Mouse (Mus musculus) urinary bladder, adult 18-20 months (tissue): ENCODE results near the gene Sec22c.

Experiments used
- DNase-seq, 2 experiments: peaks; one replicate each; pipeline ENCODE4 v3.0.0; 2022; ENCODE audit warnings: low spot score in 2 of 2, mixed read lengths in 2 of 2

Sec22c gene

DNA sequence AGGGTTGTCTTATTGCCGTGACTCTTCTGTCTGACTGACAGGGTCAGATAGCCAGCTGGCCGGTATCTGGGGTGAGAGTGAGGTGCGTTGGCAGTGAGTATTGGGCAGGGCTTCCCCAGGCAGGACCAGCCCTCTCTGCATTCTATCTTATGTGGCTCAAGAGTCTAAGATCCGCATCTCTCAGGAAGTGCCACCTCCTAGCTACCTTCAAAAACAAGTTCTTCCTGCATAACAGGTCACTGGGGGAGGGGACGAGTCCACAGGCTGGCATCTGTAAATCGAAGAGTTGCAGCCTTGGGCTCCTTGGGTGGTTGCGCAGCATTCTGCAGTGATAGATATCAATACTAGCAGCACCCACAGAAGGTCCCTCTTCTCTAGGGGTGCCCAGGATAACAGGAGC lies 58.3 kb downstream of the Sec22c start:
- peak in 1 of 2 experiments; percentile 56 for DNase-seq

DNA sequence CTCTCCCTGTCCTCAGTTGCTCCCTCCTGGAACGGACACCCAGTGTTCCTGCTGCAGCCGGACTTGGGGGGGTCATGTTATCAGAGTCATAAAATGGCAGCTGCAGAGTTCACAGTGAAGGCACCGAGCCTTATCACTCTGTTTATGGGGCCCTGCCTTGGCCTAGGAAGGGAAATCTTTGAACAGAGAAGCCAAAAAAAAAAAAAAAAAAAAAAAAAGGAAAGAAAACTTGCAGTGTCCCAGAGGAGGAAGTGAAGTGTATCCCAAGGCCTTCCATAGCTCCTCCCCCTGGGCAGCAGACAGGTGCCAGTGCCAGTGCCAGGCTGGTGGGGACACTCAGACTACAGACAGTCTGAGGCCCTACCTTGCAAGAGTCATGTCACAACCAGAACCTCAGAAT lies 60.4 kb downstream of the Sec22c start:
- no peak for DNase-seq

DNA sequence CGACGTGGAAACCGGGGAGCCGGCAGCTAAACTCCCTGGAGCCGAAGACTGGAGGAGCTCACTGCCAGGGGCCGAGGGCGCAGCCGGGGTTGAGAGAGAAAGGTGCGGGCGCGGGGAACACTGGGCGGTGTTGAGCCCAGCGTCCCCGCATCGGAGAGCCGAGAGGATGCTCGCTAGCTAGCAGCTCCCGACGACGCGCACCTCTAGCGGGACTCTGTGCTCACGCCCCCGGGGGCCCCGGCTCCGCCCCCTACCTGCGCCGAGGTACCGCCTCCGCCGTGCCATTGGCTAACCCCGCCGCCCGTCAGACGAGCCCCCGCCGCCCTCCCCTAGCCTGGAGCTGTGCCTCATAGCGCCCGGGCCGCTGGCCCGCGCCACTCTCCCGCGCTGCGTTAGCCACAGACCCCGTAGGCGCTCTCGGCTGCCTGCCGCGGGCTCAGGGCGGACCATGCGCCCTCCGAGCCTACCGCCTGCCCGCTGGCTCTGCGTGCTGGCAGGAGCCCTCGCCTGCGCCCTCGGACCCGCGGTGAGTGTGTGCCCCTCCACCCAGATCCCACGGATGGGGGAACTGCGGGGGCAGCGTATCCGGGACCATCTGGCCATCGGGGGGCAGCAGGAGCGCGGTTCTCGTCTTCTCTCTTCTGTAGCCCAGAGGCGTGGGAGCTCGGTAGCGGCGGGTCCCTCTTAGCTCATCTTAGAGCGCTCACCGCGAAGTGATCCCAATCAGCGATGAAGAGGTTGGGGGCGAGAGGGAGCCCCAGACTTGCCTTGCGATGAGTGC lies 62.7 kb downstream of the Sec22c start, which contains the start of gene Vipr1:
TSS of gene Vipr1 (plus strand) at position 316 of the 781 bp plus-strand sequence.
- DNase-seq: peak; percentile 70 to 82

DNA sequence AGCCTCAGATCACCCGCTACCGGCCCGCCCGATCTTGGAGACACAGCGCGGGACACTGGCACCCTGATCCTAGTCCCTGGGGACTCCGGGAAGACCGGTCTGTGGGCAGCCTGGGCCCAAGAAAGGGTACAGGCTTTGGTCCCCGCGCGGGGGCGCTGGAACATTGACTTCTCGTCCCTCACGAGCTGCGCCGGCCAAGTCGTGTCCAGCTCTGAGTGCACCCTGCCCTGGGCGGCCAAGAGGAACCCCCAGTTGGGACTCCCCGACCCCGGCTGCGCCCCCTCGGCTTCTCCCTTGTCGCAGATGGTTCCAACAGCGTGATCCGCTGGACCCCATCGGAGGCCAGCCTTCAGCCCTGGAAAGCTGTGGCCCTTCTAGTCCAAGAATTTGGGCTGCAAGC lies 63.3 kb downstream of the Sec22c start, which contains the start of gene Lyzl4:
TSS of gene Lyzl4 (minus strand) at position 96 of the 400 bp plus-strand sequence.
- DNase-seq: peak; percentile 72 to 90

DNA sequence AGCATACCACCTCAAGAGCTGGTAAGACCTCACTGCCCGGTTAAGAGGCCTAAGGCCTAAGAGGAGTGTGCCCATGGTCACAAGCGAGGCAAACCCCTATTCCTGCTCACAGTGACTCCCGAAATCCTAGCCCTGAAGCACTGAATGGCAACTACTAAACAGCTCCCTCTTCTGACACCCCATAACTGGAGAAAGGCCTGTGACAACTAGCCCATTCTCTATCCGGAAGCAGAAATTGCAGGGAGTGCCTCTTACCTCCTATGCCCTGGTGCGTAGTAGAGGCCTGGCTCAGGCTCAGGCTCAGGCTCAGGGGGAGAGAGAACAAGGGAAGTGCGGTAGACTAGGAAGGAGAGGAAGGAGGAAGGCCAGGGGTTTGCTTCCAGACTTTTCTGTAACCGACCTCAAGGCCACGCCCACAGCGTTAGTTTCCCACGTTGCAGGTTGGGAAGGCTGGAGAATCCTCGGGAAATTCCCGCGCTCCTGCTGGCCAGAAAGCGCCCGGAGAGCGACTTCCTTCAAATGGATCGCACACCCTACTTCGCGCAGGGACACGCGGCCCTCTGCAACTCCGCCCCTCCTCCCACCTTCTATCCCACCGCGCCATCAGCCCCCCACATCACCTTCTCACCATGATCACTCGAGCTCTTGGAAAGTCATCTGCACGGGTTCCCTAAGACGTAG lies 63.9 kb downstream of the Sec22c start:
- no peak for DNase-seq

DNA sequence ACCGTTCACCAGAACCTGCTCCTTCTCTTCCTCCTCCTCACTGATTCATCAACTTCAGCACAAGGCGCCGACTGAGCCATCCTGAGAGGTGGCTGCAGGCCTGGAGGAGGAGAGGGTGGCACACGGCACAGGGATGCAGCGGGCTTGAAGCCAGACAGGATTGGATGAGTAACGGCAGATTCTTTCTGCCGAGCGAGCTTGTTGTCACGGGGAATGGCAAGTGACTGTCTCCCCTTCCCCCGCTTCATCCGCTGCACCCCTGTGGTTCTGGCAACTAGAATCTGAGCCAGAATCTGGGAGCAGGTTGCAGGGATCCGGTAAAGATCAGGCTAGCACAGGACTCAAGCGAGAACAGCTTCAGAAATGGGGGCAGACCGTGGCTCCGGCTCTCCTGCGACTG lies 65.5 kb downstream of the Sec22c start:
- DNase-seq: no peak

DNA sequence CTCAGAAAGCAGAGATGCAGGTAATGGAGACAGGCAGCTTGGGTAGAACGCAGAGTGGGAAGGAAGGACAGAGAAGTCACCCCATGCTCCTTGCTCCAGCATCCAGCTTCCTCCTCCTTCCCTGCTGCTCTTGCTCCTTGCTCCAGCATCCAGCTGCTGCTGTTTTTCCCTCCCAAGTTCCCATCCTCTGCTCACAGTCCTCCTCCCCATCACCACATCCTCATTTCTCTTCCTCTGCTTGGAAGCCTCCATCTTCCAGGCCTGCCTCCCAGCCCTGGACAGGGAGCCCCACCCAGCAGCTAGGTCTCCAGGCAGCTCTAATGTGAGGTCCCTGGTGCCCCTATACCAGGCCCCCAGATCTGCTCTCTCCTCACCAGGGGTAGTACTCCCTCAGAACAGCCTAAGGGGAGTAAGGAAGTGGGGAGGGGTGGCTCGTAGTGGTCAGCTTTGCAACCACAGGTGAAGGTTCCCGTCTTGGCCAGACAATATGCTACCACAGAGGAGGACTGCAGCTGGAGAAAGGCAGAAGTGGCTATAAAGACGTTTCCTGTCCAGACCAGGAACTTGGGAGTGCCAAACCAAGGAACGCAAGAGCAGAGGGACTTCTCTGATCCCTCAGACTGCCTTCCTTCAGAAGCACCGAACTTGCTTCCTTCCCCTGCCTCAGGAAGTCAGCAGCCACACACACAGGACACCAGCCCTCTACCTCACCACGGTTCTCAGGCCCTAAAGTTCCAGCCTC lies 69.3 kb downstream of the Sec22c start:
- no peak for DNase-seq

DNA sequence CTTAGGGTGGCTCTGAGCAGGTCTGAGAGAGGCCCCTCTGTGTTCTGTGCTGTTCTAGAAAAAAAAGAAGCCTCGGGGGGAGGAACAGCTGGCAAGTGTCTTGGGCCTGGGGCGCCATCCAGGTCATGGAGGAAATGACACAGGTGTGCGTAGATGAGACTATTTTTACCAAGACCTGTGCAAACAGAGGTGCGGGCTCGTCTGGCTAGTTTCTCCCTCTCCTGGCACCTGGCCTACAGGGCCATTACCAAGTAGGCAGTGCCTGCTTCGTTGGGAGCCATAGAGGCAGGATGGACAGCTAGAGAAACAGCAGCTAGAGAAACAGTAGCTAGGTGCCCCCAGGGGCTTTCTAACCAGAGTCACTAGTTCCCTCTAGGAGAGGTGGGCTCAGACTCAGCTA lies 72.0 kb downstream of the Sec22c start:
- peak in 1 of 2 experiments; percentile 29 for DNase-seq

DNA sequence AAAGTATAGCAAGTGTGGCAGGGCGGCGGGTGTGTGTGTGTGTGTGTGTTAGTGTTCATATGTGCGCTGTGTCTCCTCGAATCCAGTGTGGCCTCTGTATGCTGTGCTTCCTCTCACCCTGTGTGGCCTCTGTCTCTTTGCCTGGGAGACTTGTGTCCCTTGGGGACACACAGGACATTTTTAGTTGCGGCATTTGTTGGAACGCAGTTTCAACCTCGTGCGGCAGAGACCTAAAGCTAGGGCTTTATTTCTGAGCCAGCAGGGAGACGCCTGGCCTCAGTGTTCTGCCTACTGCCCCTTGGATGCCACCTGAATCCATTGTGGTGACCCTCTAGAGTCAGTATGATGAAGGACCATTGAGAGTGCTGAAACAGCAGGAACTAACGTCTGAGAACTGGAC lies 72.4 kb downstream of the Sec22c start:
- DNase-seq: no peak

DNA sequence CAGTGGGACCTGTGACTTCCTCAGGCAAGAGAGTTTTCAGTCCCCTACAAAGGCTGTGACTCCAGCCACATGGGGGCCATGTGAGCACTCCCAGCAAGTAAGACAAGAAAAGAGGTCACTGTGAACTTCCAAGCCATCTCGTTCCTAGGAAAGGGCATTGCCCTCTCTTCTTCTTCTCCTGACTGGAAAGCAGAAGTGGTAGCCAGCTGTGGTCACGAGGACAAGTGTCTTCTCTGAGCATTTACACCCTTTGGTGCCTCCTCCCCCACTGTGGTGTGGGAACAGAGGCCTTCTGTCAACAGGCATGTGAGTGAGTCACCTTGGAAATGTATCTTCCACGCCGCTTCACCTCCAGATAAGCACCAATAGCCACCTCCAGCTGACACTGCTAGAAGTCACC lies 73.3 kb downstream of the Sec22c start:
- no peak for DNase-seq

DNA sequence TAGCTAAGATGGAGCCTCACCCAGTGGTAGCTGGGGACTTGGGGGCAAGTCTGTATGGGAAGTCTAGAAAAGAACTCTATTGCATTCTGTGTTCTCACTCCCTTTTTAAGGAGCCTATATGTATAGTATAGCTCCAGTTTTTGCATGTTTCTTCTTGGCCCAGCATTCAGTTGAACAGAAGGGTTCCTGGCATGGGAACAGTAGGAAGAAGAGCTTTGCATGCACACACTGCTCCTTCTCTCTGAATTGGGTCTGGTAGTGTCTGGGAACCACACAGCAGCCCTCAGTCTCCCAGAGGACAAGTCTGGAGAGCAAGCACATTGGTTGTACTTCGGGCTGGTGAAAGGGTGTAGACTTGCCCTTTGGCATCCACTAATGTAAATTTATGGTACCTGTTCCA lies 74.7 kb downstream of the Sec22c start:
- DNase-seq: no peak
